Mouse (Mus musculus): ENCODE results near the gene Rom1. TPM values are rescaled to one million over a fixed set of nuclear protein-coding genes. Genes with fewer than 3 reads are reported as not detected.

Gene Rom1
- polyA plus RNA-seq, 1 experiment: 10.4 TPM

DNA sequence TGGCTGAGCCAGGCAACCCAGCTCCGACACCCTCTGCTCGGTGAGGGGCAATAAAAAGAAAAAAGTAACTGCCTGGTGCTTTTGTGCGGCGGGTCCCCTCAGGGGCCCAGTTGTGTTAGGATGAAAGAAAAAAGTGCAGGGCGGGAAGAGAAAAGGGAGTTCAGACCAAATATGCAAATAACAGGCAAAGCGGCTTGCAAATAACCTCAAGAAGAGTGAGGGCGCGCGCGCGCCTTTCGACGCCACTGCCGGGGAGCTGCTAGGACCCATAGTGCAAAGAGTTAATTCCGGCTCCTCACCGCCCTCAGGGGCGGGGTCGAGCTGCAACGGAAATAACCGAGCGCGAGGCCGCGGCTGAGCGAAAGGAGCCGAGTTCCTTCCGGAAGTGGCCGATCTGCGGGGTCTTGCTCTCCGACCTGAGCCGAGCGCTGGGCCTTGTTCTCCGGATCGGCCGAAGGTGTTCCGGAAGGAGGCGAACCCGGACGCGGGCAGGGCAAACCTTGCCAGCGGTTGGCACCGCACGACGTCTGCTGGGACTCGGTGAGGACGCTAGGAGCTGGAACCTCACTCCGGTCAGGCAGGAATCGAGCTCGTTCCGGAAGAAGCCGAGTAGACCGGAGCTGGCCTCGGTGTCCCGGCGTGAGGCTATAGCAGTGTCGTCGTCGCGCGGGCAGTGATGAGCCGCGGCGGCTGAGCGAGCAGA is 12.5 kb upstream of the Rom1 start, which contains the start of gene Mta2:
Gene Mta2, plus strand, starts transcription at position 361 of the 703 bp plus-strand sequence.
- peaks cover 55% of the 10 kb centered on the region for H3K79me2 ChIP-seq (ENCODE audit: control insufficient read depth, insufficient read depth)
- peak within 1 kb of the TSS; percentile 92 for H3K4me3 ChIP-seq (ENCODE audit: insufficient read depth, poor library complexity, severe bottlenecking)
- TF ChIP-seq MAX (IDR thresholded peaks at IDR 0.05): peak; percentile 72
- no peak for TF ChIP-seq CTCF (IDR thresholded peaks at IDR 0.05; ENCODE audit: control insufficient read depth, insufficient read depth, insufficient read length)
- H3ac ChIP-seq (ENCODE audit: control insufficient read depth, insufficient read length, low read depth): peak within 1 kb of the TSS; percentile 97
- peaks cover 32% of the 10 kb centered on the region for H3K79me3 ChIP-seq (ENCODE audit: low read depth)
- H3K27me3 ChIP-seq (ENCODE audit: control insufficient read depth, insufficient read depth, insufficient read length): no peaks in the 10 kb centered on the region
- H3K36me3 ChIP-seq (ENCODE audit: control insufficient read depth, insufficient read depth): peaks cover 75% of the 10 kb centered on the region

- Histone ChIP-seq H3ac (ENCODE audit: control insufficient read depth, insufficient read length, low read depth) (peak overlapping the region; percentile 43), H3K4me3 (ENCODE audit: insufficient read depth, poor library complexity, severe bottlenecking) (peak overlapping the region; percentile 16), H3K79me2 (ENCODE audit: control insufficient read depth, insufficient read depth) (peaks cover 51% of the 10 kb centered on the region), H3K79me3 (ENCODE audit: low read depth) (peaks cover 32% of the 10 kb centered on the region), H3K27me3 (ENCODE audit: control insufficient read depth, insufficient read depth, insufficient read length) (no peaks in the 10 kb centered on the region), H3K36me3 (ENCODE audit: control insufficient read depth, insufficient read depth) (peaks cover 75% of the 10 kb centered on the region)
- TF ChIP-seq FOSL1 (IDR thresholded peaks at IDR 0.05; ENCODE audit: insufficient read depth, low read length, poor library complexity, severe bottlenecking) (no peak), CEBPB (IDR thresholded peaks at IDR 0.05; ENCODE audit: low read depth) (no peak), MAX (IDR thresholded peaks at IDR 0.05) (no peak), MYOD1 (IDR thresholded peaks at IDR 0.05; ENCODE audit: control insufficient read depth, insufficient read length, low read depth) (no peak), CTCF (IDR thresholded peaks at IDR 0.05; ENCODE audit: control insufficient read depth, insufficient read depth, insufficient read length) (no peak), USF1 (IDR thresholded peaks at IDR 0.05; ENCODE audit: low read depth) (no peak), MYOG (IDR thresholded peaks at IDR 0.05; ENCODE audit: control insufficient read depth, extremely low read depth, insufficient read length) (no peak)
These were observed 12.0 kb upstream of the Rom1 start for GRCm38 (mm10) chr19:8941136-8941514.

DNA sequence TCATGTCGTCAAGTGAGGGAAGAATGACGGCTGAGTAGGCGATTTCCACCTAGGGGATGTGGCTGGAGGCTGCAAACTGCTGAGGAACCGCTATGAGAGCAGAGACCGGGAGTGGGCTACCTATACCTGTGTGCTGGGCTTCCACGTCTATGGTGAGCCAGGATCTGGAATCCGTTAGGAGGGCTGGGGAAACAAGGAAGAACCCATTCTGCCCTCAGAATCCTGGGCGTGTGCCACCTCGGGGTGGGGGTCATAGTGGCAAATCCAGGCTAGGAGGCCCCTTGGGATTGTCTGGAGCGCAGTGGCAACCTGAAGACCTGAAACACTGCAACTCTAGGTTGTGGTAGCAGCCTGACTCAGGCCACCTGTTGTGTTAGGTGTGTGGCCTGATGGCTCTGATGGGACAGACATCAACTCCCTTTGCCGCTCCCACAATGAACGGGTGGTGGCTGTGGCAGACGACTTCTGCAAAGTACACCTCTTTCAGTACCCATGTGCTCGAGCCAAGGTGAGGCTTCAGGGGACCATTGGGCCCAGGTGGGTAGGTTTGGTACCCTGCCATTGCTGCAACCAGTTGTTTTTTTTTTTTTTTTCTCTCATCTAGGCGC is 11.5 kb upstream of the Rom1 start:
- Histone ChIP-seq H3K27me3 (ENCODE audit: control insufficient read depth, insufficient read depth, insufficient read length) (no peaks in the 10 kb centered on the region), H3K79me3 (ENCODE audit: low read depth) (peaks cover 32% of the 10 kb centered on the region), H3K4me3 (ENCODE audit: insufficient read depth, poor library complexity, severe bottlenecking) (no peak overlapping the region), H3ac (ENCODE audit: control insufficient read depth, insufficient read length, low read depth) (no peak overlapping the region), H3K79me2 (ENCODE audit: control insufficient read depth, insufficient read depth) (peaks cover 46% of the 10 kb centered on the region), H3K36me3 (ENCODE audit: control insufficient read depth, insufficient read depth) (peaks cover 74% of the 10 kb centered on the region)
- TF ChIP-seq FOSL1 (IDR thresholded peaks at IDR 0.05; ENCODE audit: insufficient read depth, low read length, poor library complexity, severe bottlenecking) (no peak), CTCF (IDR thresholded peaks at IDR 0.05; ENCODE audit: control insufficient read depth, insufficient read depth, insufficient read length) (no peak), MYOD1 (IDR thresholded peaks at IDR 0.05; ENCODE audit: control insufficient read depth, insufficient read length, low read depth) (no peak), MAX (IDR thresholded peaks at IDR 0.05) (no peak), USF1 (IDR thresholded peaks at IDR 0.05; ENCODE audit: low read depth) (no peak), MYOG (IDR thresholded peaks at IDR 0.05; ENCODE audit: control insufficient read depth, extremely low read depth, insufficient read length) (no peak), CEBPB (IDR thresholded peaks at IDR 0.05; ENCODE audit: low read depth) (no peak)

DNA sequence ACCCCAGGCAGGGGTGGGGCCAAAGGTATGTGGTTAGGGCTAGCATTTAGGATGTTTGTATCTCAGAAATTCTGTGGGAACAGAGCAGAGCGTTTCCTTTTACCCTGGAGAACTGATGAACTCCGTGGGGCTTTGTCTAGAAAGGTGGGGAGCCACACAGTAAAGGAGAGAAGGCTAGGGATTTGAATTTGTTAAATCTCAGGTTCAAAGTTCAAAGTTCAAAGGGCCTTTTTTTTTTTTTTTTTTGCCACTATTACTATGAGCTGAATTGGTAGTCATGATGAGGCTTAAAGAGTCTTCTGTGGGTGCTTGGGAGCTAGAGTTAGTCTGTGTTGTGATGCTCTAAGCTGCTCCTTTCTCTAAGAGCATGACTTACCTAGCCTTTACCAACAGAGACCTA is 7.6 kb upstream of the Rom1 start:
- H3K4me3 ChIP-seq (ENCODE audit: insufficient read depth, poor library complexity, severe bottlenecking): no peak overlapping the region
- peaks cover 59% of the 10 kb centered on the region for H3K36me3 ChIP-seq (ENCODE audit: control insufficient read depth, insufficient read depth)
- TF ChIP-seq MYOG (IDR thresholded peaks at IDR 0.05; ENCODE audit: control insufficient read depth, extremely low read depth, insufficient read length) (no peak), USF1 (IDR thresholded peaks at IDR 0.05; ENCODE audit: low read depth) (no peak), MYOD1 (IDR thresholded peaks at IDR 0.05; ENCODE audit: control insufficient read depth, insufficient read length, low read depth) (no peak), FOSL1 (IDR thresholded peaks at IDR 0.05; ENCODE audit: insufficient read depth, low read length, poor library complexity, severe bottlenecking) (no peak), MAX (IDR thresholded peaks at IDR 0.05) (no peak), CTCF (IDR thresholded peaks at IDR 0.05; ENCODE audit: control insufficient read depth, insufficient read depth, insufficient read length) (no peak), CEBPB (IDR thresholded peaks at IDR 0.05; ENCODE audit: low read depth) (no peak)
- H3K79me2 ChIP-seq (ENCODE audit: control insufficient read depth, insufficient read depth): peaks cover 7% of the 10 kb centered on the region
- no peaks in the 10 kb centered on the region for H3K27me3 ChIP-seq (ENCODE audit: control insufficient read depth, insufficient read depth, insufficient read length)
- H3ac ChIP-seq (ENCODE audit: control insufficient read depth, insufficient read length, low read depth): no peak overlapping the region
- peaks cover 1% of the 10 kb centered on the region for H3K79me3 ChIP-seq (ENCODE audit: low read depth)

DNA sequence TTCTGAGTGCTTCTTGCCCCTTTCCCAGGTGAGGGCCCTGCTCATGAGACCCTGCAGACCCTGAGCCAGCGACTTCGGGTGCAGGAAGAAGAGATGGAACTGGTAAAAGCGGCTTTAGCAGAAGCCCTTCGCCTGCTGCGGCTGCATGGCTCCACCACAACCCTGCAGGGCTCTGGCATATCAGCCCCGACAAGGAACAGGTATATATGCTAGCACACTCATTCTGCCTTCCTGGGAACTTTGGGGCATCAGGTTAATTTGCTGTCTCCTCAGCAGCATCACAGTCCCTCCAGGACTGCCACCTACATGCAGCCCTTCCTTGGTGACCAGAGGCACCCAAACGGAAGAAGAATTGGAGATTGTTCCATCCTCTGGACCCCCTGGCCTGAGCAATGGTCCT is 1.6 kb upstream of the Rom1 start:
- Histone ChIP-seq H3K4me3 (ENCODE audit: insufficient read depth, poor library complexity, severe bottlenecking) (no peak overlapping the region), H3K36me3 (ENCODE audit: control insufficient read depth, insufficient read depth) (peaks cover 25% of the 10 kb centered on the region)

More for the DNA sequence above, 1.6 kb upstream of the Rom1 start:
- Histone ChIP-seq H3K79me2 (ENCODE audit: control insufficient read depth, insufficient read depth) (peaks cover 17% of the 10 kb centered on the region), H3ac (ENCODE audit: control insufficient read depth, insufficient read length, low read depth) (peak overlapping the region; percentile 73), H3K27me3 (ENCODE audit: control insufficient read depth, insufficient read depth, insufficient read length) (no peaks in the 10 kb centered on the region), H3K79me3 (ENCODE audit: low read depth) (peaks cover 10% of the 10 kb centered on the region)
- TF ChIP-seq CTCF (IDR thresholded peaks at IDR 0.05; ENCODE audit: control insufficient read depth, insufficient read depth, insufficient read length) (no peak), MYOG (IDR thresholded peaks at IDR 0.05; ENCODE audit: control insufficient read depth, extremely low read depth, insufficient read length) (no peak), FOSL1 (IDR thresholded peaks at IDR 0.05; ENCODE audit: insufficient read depth, low read length, poor library complexity, severe bottlenecking) (no peak), MAX (IDR thresholded peaks at IDR 0.05) (no peak), USF1 (IDR thresholded peaks at IDR 0.05; ENCODE audit: low read depth) (no peak), CEBPB (IDR thresholded peaks at IDR 0.05; ENCODE audit: low read depth) (no peak)
